7 mouse cellular contexts compared by ENCODE assay signal in the genomic region with DNA sequence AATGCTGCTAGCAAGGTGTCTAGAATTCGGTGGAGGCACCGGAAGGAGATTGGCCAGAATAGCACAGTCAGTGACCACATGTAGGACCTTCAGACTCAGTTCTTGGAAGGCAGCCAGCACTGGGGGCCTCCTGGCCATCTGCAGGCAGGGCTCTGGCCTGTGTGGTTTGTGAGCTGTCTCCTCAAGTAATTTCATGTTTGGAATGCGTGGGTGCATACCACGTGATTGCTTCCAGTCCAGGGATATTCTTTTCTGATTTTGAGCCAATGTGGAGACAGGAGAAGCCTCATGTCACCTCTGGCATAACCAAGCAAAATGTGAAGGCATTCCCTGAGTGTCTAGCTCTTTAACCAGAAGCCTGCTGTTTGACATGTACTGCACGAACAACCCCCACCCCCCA. TPM values are rescaled to one million over a fixed set of nuclear protein-coding genes. Genes with fewer than 3 reads are reported as not detected.
DNase-seq lines count a peak whose midpoint lies in the region; ATAC-seq lines count a peak whose summit lies in the region.

No protein-coding gene starts in this region.

- no peak overlapping the region for H3K4me2 ChIP-seq in forebrain, embryonic 13.5 days

- no peak overlapping the region for H3K9ac ChIP-seq in forebrain, embryonic 13.5 days

- H3K36me3 ChIP-seq in forebrain, embryonic 13.5 days (ENCODE audit: poor library complexity, severe bottlenecking): no peaks in the 10 kb centered on the region

- H3K27ac ChIP-seq in forebrain, embryonic 13.5 days: no peak overlapping the region

- 71% methylated on average over 5 of the region's 5 CpGs for WGBS in forebrain, embryonic 13.5 days

- H3K27me3 ChIP-seq in forebrain, embryonic 13.5 days: no peaks in the 10 kb centered on the region

- no peak overlapping the region for H3K4me3 ChIP-seq in forebrain, embryonic 13.5 days

- H3K9me3 ChIP-seq in forebrain, embryonic 13.5 days (replicated peaks): no peaks in the 10 kb centered on the region

- no peak for ATAC-seq in forebrain, embryonic 13.5 days

- peaks cover 12% of the 10 kb centered on the region for H3K4me1 ChIP-seq in forebrain, embryonic 13.5 days

- DNase-seq in NIH3T3 (ENCODE audit: low read depth): peak; percentile 89
- peak; percentile 84 for DNase-seq in adrenal gland, postnatal 14 days
- peak; percentile 50 for DNase-seq in gastrocnemius, adult 18-20 months (ENCODE audit: low spot score)
- peak; percentile 90 for DNase-seq in kidney, adult 11 months
- peak; percentile 76 for DNase-seq in lung, postnatal 10 days
- no peak for DNase-seq in frontal cortex, postnatal 14 days (ENCODE audit: low spot score in 2 of 2)

RNA-seq across cellular contexts. Expression of a gene that starts 28.8 kb away (rescaled TPM):
- total RNA-seq in adrenal gland, postnatal 14 days (2021): 77.0 and 81.6 TPM in 2 replicates
- total RNA-seq in gastrocnemius, adult 18-20 months (2021): 10 to 100 TPM; 34.2 to 42.4 TPM
- 9.3 and 9.7 TPM in 2 replicates for polyA plus RNA-seq in forebrain, embryonic 13.5 days (2015; fragmentation: Nextera tagmentation; extraction: Ambion mirVana)

Comparison
In these comparisons a context has a peak if more than half of its experiments do, and no peak if none do; other contexts are left out.
1. DNase-seq: peak in NIH3T3 (single experiment), adrenal gland, postnatal 14 days (single experiment), gastrocnemius, adult 18-20 months (single experiment), kidney, adult 11 months (single experiment) and lung, postnatal 10 days (single experiment); none in frontal cortex, postnatal 14 days (0 of 2).